Mouse (Mus musculus) induced T-regulatory cell, adult 2 months (primary cell): ENCODE measurements at regions not wholly inside any gene's neighbourhood (a gene's known extent, or its start where the extent isn't known, plus 50 kb on each side); places are given as distances from the start of the nearest gene placed in this dataset.

Experiments
- DNase-seq: peaks from one replicate; pipeline ENCODE4 v3.0.0-alpha.2; 2012; ENCODE audit warnings: low read depth

- DNase-seq = no peak
These were observed 102.5 kb upstream of the Tmc3 start for GRCm38 (mm10) chr7:83482254-83482653.

- DNase-seq = no peak
These were observed 101.9 kb upstream of the Tmc3 start for GRCm38 (mm10) chr7:83482671-83483304.

GRCm38 (mm10) chr7:83486156-83486750 lies 98.5 kb upstream of the Tmc3 start:
- no peak for DNase-seq

GRCm38 (mm10) chr7:83489790-83490189 lies 94.9 kb upstream of the Tmc3 start:
- peak; percentile 11 for DNase-seq

GRCm38 (mm10) chr7:83504996-83505645 lies 79.6 kb upstream of the Tmc3 start:
- DNase-seq = no peak

- DNase-seq = no peak
These were observed 68.4 kb upstream of the Tmc3 start for GRCm38 (mm10) chr7:83516295-83516694.

GRCm38 (mm10) chr7:83521511-83521910 lies 63.2 kb upstream of the Tmc3 start:
- no peak for DNase-seq
